Mouse (Mus musculus): ENCODE measurements around the gene Xcr1.
A peak's percentile ranks its signal among the peaks of the same experiment; 100 is the strongest.

Xcr1 gene

GRCm38 (mm10) chr9:123861929-123862328 lies at the start of gene Xcr1:
Gene Xcr1 (minus strand): TSS chr9:123862029.
- no peak for DNase-seq

GRCm38 (mm10) chr9:123872049-123872448 lies 10.2 kb upstream of the Xcr1 start:
- DNase-seq = no peak

- no peak for DNase-seq
Measured at GRCm38 (mm10) chr9:123869167-123869784, 7.4 kb upstream of the Xcr1 start.

GRCm38 (mm10) chr9:123863641-123864040 lies 1.8 kb upstream of the Xcr1 start:
- DNase-seq = no peak

- DNase-seq = no peak
Measured at GRCm38 (mm10) chr9:123862895-123863616, 1.2 kb upstream of the Xcr1 start.

GRCm38 (mm10) chr9:123856836-123857235 lies 5.0 kb downstream of the Xcr1 start:
- DNase-seq = no peak

GRCm38 (mm10) chr9:123852449-123853390 lies 9.1 kb downstream of the Xcr1 start:
- DNase-seq = no peak

GRCm38 (mm10) chr9:123851713-123852448 lies 9.9 kb downstream of the Xcr1 start, which contains the start of gene Fyco1:
Gene Fyco1 (minus strand): TSS chr9:123851899.
- peak; percentile 91 for DNase-seq

GRCm38 (mm10) chr9:123851062-123851712 lies 10.6 kb downstream of the Xcr1 start:
- DNase-seq = no peak

- no peak for DNase-seq
Measured at GRCm38 (mm10) chr9:123850705-123851061, 11.1 kb downstream of the Xcr1 start.

GRCm38 (mm10) chr9:123849976-123850695 lies 11.7 kb downstream of the Xcr1 start:
- DNase-seq = no peak

- DNase-seq = no peak
Measured at GRCm38 (mm10) chr9:123846490-123846889, 15.3 kb downstream of the Xcr1 start.

GRCm38 (mm10) chr9:123845120-123845519 lies 16.7 kb downstream of the Xcr1 start:
- DNase-seq = no peak

- no peak for DNase-seq
Measured at GRCm38 (mm10) chr9:123844468-123844867, 17.4 kb downstream of the Xcr1 start.

GRCm38 (mm10) chr9:123840243-123840642 lies 21.6 kb downstream of the Xcr1 start:
- DNase-seq = no peak

- DNase-seq = no peak
Measured at GRCm38 (mm10) chr9:123835851-123836250, 26.0 kb downstream of the Xcr1 start.

- peak; percentile 43 for DNase-seq
Measured at GRCm38 (mm10) chr9:123828916-123829315, 32.9 kb downstream of the Xcr1 start.

GRCm38 (mm10) chr9:123826631-123827030 lies 35.2 kb downstream of the Xcr1 start:
- no peak for DNase-seq

GRCm38 (mm10) chr9:123818601-123819000 lies 43.2 kb downstream of the Xcr1 start:
- DNase-seq = no peak

- DNase-seq = no peak
Measured at GRCm38 (mm10) chr9:123815996-123816395, 45.8 kb downstream of the Xcr1 start.

- DNase-seq = no peak
Measured at GRCm38 (mm10) chr9:123815444-123815843, 46.4 kb downstream of the Xcr1 start.

All from right cerebral cortex, postnatal 25 days (tissue).